Mouse (Mus musculus) kidney, postnatal 4 days (tissue): ENCODE results near the gene Ttll5.

Experiments used
- DNase-seq, 2 experiments: peaks; one replicate each; pipeline ENCODE4 v3.0.0; 2021; ENCODE audit warnings: mixed read lengths in 2 of 2

Gene Ttll5

DNA sequence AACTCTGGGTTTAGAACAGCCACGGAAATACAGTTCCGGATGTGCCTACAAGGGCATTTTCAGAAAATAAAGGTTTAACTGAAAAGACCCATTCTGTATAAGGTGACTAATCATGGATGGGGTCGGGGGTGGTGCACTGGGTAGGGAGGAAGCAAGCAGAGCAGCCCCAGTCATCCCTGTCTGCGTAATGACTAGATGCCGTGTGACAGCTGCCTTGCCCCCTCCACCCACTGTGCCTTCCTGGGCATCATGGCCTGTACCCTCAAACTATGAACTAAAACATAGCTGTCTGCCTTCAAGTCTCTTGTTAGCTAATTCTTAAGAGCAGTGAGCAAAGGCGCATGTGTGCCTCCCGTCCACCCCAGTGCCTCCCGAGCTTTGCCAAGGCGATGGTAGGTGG, 281.6 kb downstream of the Ttll5 start:
- DNase-seq = no peak

DNA sequence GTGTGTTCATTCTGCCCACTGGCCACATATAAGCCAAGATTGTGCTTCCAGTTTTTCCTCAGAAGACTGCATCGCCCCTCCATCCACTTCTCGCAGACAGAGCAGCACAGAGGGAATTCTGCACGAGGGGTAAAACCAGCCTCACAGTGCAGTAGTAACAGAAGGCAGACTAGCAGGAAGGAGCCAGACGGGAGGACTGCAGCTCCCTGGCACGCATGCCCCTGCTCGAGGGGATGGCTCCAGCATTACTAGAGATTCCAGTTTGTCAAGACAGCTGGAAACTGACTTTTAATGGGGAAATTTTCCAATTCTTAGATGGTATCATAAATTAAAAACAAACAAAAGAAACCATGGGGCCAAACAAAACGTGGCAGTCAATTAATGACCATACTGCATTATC, 283.2 kb downstream of the Ttll5 start:
- no peak for DNase-seq

- DNase-seq = peak in 1 of 2 experiments; percentile 35
Measured at GRCm38 (mm10) chr12:86109531-86109930, 285.1 kb downstream of the Ttll5 start.

- DNase-seq = peak; percentile 52 to 61
Measured at GRCm38 (mm10) chr12:86110637-86111036, 286.2 kb downstream of the Ttll5 start.
